Mouse (Mus musculus): ENCODE measurements around the gene Slc37a1.
A peak's percentile ranks its signal among the peaks of the same experiment; 100 is the strongest.

Gene Slc37a1

DNA sequence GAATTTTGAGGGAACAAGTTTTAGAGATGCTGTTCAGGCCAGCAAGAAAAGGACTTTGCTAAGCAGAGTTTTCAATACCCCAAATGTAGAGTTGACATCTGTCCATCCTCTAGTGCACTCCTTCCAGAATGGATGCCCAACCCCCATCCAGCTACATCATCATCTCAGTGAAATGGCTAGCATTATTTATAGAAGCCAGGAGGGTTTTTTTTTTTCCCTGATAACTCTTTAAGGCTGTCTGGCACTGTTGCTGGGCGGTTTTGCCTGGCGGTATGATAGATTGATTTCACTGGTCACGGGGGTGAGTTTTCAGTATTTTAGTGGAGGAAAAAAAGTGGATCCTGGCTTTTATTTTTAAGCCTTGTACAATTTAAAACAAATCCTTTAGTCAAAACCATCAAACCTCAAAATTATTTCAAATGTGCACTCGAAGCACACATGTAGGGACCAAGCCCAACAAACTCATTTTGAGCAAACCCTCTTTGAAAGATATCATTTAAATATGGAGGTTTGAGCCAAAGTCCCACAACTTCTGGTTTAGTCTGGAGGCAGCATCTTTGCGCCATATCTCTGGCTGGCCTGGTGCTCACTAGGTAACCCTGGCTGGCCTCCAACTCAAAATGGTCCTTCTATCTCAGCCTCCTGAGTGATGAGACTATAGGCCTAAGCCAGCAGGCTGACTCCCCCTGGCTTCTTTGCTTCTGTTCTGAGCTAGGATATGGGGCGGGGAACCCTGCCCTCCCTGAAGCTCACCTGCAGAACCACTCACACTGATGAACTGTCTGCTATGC, 12.0 kb downstream of the Slc37a1 start:
- TF ChIP-seq POU5F1 (IDR thresholded peaks at IDR 0.05; ENCODE audit: borderline replicate concordance, low read length): no peak
- no peak for TF ChIP-seq NANOG (IDR thresholded peaks at IDR 0.05; ENCODE audit: borderline replicate concordance, low read length)
- no peak for TF ChIP-seq CTCF (conservative IDR thresholded peaks at IDR 0.05; ENCODE audit: low read length)
- Histone ChIP-seq H3K4me3 (replicated peaks; ENCODE audit: low read length) (peak overlapping the region; percentile 90), H3K36me3 (ENCODE audit: insufficient read depth, low read length) (peaks cover 28% of the 10 kb centered on the region), H3K9me3 (ENCODE audit: low read length) (no peaks in the 10 kb centered on the region), H3K4me1 (replicated peaks; ENCODE audit: low read depth, low read length) (peaks cover 92% of the 10 kb centered on the region), H3K27me3 (ENCODE audit: insufficient read depth, low read length) (no peaks in the 10 kb centered on the region)

- Histone ChIP-seq H3K4me3 (replicated peaks; ENCODE audit: low read length) (no peak overlapping the region), H3K9me3 (ENCODE audit: low read length) (no peaks in the 10 kb centered on the region), H3K27me3 (ENCODE audit: insufficient read depth, low read length) (no peaks in the 10 kb centered on the region), H3K36me3 (ENCODE audit: insufficient read depth, low read length) (peaks cover 32% of the 10 kb centered on the region), H3K4me1 (replicated peaks; ENCODE audit: low read depth, low read length) (peaks cover 93% of the 10 kb centered on the region)
- TF ChIP-seq NANOG (IDR thresholded peaks at IDR 0.05; ENCODE audit: borderline replicate concordance, low read length) (no peak), CTCF (conservative IDR thresholded peaks at IDR 0.05; ENCODE audit: low read length) (no peak), POU5F1 (IDR thresholded peaks at IDR 0.05; ENCODE audit: borderline replicate concordance, low read length) (no peak)
Measured at GRCm38 (mm10) chr17:31299981-31300380, 13.4 kb downstream of the Slc37a1 start.

DNA sequence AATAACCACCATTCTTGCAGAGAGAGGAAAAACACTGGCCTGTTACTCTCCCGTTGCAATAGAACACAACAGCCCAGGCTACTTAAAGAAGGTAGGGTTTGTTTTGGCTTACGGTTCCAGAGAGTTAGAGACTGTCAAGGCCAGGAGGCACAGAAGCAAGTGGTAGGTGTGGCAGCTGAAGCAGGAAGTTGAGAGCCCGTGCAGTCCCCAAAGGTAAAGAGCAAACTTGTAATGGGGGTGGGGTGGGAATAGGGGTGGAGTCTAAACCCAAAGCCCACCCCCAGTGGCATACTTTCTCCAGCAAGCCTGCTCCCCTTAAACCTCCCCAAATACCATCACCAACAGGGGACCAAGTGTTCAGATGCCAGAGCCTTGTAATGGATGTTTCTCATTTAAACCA, 14.1 kb downstream of the Slc37a1 start:
- peaks cover 93% of the 10 kb centered on the region for H3K4me1 ChIP-seq (replicated peaks; ENCODE audit: low read depth, low read length)
- no peaks in the 10 kb centered on the region for H3K9me3 ChIP-seq (ENCODE audit: low read length)
- TF ChIP-seq NANOG (IDR thresholded peaks at IDR 0.05; ENCODE audit: borderline replicate concordance, low read length) (no peak), CTCF (conservative IDR thresholded peaks at IDR 0.05; ENCODE audit: low read length) (no peak), POU5F1 (IDR thresholded peaks at IDR 0.05; ENCODE audit: borderline replicate concordance, low read length) (no peak)
- H3K27me3 ChIP-seq (ENCODE audit: insufficient read depth, low read length): no peaks in the 10 kb centered on the region
- 0 out of 2 replicates have a peak overlapping the region, but pooled peaks have one; percentile 10 for H3K4me3 ChIP-seq (replicated peaks; ENCODE audit: low read length)
- H3K36me3 ChIP-seq (ENCODE audit: insufficient read depth, low read length): peaks cover 32% of the 10 kb centered on the region

GRCm38 (mm10) chr17:31303401-31303800, 16.8 kb downstream of the Slc37a1 start:
- Histone ChIP-seq H3K4me3 (replicated peaks; ENCODE audit: low read length) (no peak overlapping the region), H3K27me3 (ENCODE audit: insufficient read depth, low read length) (no peaks in the 10 kb centered on the region), H3K4me1 (replicated peaks; ENCODE audit: low read depth, low read length) (peaks cover 98% of the 10 kb centered on the region), H3K36me3 (ENCODE audit: insufficient read depth, low read length) (peaks cover 38% of the 10 kb centered on the region), H3K9me3 (ENCODE audit: low read length) (no peaks in the 10 kb centered on the region)
- no peak for TF ChIP-seq NANOG (IDR thresholded peaks at IDR 0.05; ENCODE audit: borderline replicate concordance, low read length)
- no peak for TF ChIP-seq POU5F1 (IDR thresholded peaks at IDR 0.05; ENCODE audit: borderline replicate concordance, low read length)
- TF ChIP-seq CTCF (conservative IDR thresholded peaks at IDR 0.05; ENCODE audit: low read length): no peak

GRCm38 (mm10) chr17:31304895-31305775, 18.5 kb downstream of the Slc37a1 start:
- Histone ChIP-seq H3K27me3 (ENCODE audit: insufficient read depth, low read length) (no peaks in the 10 kb centered on the region), H3K9me3 (ENCODE audit: low read length) (no peaks in the 10 kb centered on the region), H3K4me3 (replicated peaks; ENCODE audit: low read length) (peak overlapping the region; percentile 45), H3K36me3 (ENCODE audit: insufficient read depth, low read length) (peaks cover 43% of the 10 kb centered on the region), H3K4me1 (replicated peaks; ENCODE audit: low read depth, low read length) (peaks cover 98% of the 10 kb centered on the region)
- no peak for TF ChIP-seq NANOG (IDR thresholded peaks at IDR 0.05; ENCODE audit: borderline replicate concordance, low read length)
- no peak for TF ChIP-seq POU5F1 (IDR thresholded peaks at IDR 0.05; ENCODE audit: borderline replicate concordance, low read length)
- TF ChIP-seq CTCF (conservative IDR thresholded peaks at IDR 0.05; ENCODE audit: low read length): no peak

DNA sequence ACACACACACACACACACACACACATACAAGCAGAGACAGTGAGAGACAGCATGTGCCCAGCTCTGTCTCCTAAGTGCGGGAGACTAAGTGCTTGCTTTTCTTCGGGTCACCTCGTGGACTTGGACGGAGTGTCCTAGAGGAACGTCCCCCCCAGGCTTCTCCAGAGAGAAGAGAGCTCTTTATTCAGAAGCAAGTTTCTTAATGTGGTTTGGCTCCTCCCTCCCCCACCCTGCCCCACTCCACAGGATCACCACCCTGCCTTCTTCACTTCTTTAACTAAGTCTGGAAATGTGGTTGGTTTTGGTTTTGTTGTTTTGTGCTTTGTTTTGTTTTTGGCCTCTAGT, 19.2 kb downstream of the Slc37a1 start:
- H3K4me1 ChIP-seq (replicated peaks; ENCODE audit: low read depth, low read length): peaks cover 98% of the 10 kb centered on the region
- peaks cover 37% of the 10 kb centered on the region for H3K36me3 ChIP-seq (ENCODE audit: insufficient read depth, low read length)
- peak overlapping the region; percentile 45 for H3K4me3 ChIP-seq (replicated peaks; ENCODE audit: low read length)
- H3K9me3 ChIP-seq (ENCODE audit: low read length): no peaks in the 10 kb centered on the region
- TF ChIP-seq CTCF (conservative IDR thresholded peaks at IDR 0.05; ENCODE audit: low read length) (no peak), NANOG (IDR thresholded peaks at IDR 0.05; ENCODE audit: borderline replicate concordance, low read length) (no peak), POU5F1 (IDR thresholded peaks at IDR 0.05; ENCODE audit: borderline replicate concordance, low read length) (no peak)
- no peaks in the 10 kb centered on the region for H3K27me3 ChIP-seq (ENCODE audit: insufficient read depth, low read length)

- Histone ChIP-seq H3K4me1 (replicated peaks; ENCODE audit: low read depth, low read length) (peaks cover 94% of the 10 kb centered on the region), H3K4me3 (replicated peaks; ENCODE audit: low read length) (peak overlapping the region; percentile 26; the same call in 1 of the 2 replicates), H3K27me3 (ENCODE audit: insufficient read depth, low read length) (no peaks in the 10 kb centered on the region), H3K36me3 (ENCODE audit: insufficient read depth, low read length) (peaks cover 22% of the 10 kb centered on the region), H3K9me3 (ENCODE audit: low read length) (no peaks in the 10 kb centered on the region)
- TF ChIP-seq CTCF (conservative IDR thresholded peaks at IDR 0.05; ENCODE audit: low read length): no peak
- TF ChIP-seq NANOG (IDR thresholded peaks at IDR 0.05; ENCODE audit: borderline replicate concordance, low read length): peak; percentile 60; the same call in 1 of the 2 replicates
Measured at GRCm38 (mm10) chr17:31307756-31308155, 21.2 kb downstream of the Slc37a1 start.

GRCm38 (mm10) chr17:31308291-31308816, 21.8 kb downstream of the Slc37a1 start:
- H3K4me3 ChIP-seq (replicated peaks; ENCODE audit: low read length): peak overlapping the region; percentile 26; the same call in 1 of the 2 replicates
- H3K9me3 ChIP-seq (ENCODE audit: low read length): no peaks in the 10 kb centered on the region
- H3K4me1 ChIP-seq (replicated peaks; ENCODE audit: low read depth, low read length): peaks cover 94% of the 10 kb centered on the region
- TF ChIP-seq NANOG (IDR thresholded peaks at IDR 0.05; ENCODE audit: borderline replicate concordance, low read length): no peak
- TF ChIP-seq POU5F1 (IDR thresholded peaks at IDR 0.05; ENCODE audit: borderline replicate concordance, low read length): no peak
- TF ChIP-seq CTCF (conservative IDR thresholded peaks at IDR 0.05; ENCODE audit: low read length): no peak
- H3K36me3 ChIP-seq (ENCODE audit: insufficient read depth, low read length): peaks cover 22% of the 10 kb centered on the region
- no peaks in the 10 kb centered on the region for H3K27me3 ChIP-seq (ENCODE audit: insufficient read depth, low read length)
